Mouse (Mus musculus) forebrain, postnatal 0 days (tissue): ENCODE data around the gene Sec24c. TPM values are rescaled to one million over a fixed set of nuclear protein-coding genes. Genes with fewer than 3 reads are reported as not detected.

Experiments
- ATAC-seq: fragments of 200-750 bp; cut with Nextera tagmentation; 2 replicates; pipeline ENCODE4 v1.8.0; 2017; ENCODE audit warnings: mild to moderate bottlenecking, moderate library complexity
- DNase-seq: peaks from one replicate; pipeline ENCODE4 v3.0.0-alpha.2; 2015
- H3K27ac ChIP-seq: fragments of 300-500 bp; sonication (generic); 2 replicates; pipeline ENCODE4 v1.5.1; 2014; ENCODE audit warnings: low read depth, mild to moderate bottlenecking, antibody characterized with exemption, low read length, moderate library complexity, mixed read lengths
- H3K27me3 ChIP-seq: fragments of 300-500 bp; sonication (generic); 2 replicates; pipeline ENCODE4 v1.6.1; 2014; ENCODE audit warnings: mild to moderate bottlenecking, low read length, mixed read lengths; ENCODE audit not compliant: insufficient read depth
- H3K36me3 ChIP-seq: fragments of 300-500 bp; sonication (generic); 2 replicates; pipeline ENCODE4 v1.6.1; 2014; ENCODE audit warnings: mild to moderate bottlenecking, moderate library complexity; ENCODE audit not compliant: insufficient read depth
- H3K4me1 ChIP-seq: fragments of 300-500 bp; sonication (generic); 2 replicates; pipeline ENCODE4 v1.6.1; 2014; ENCODE audit warnings: antibody characterized with exemption; ENCODE audit not compliant: insufficient read depth
- H3K4me2 ChIP-seq: fragments of 300-500 bp; sonication (generic); 2 replicates; pipeline ENCODE4 v1.6.1; 2014; ENCODE audit warnings: low read depth, mild to moderate bottlenecking, moderate library complexity
- H3K4me3 ChIP-seq: fragments of 300-500 bp; sonication (generic); 2 replicates; pipeline ENCODE4 v1.5.1; 2014; ENCODE audit warnings: low read depth, low read length, mixed read lengths
- H3K9ac ChIP-seq: fragments of 300-500 bp; sonication (generic); 2 replicates; pipeline ENCODE4 v1.6.1; 2014; ENCODE audit warnings: mild to moderate bottlenecking
- H3K9me3 ChIP-seq: fragments of 300-500 bp; sonication (generic); 2 replicates; pipeline ENCODE4 v1.6.1; 2016; ENCODE audit warnings: low read length
- CTCF ChIP-seq: sonication (generic); IDR thresholded peaks from 2 replicates; pipeline ENCODE4 v1.5.1; 2016; ENCODE audit warnings: antibody characterized with exemption, control low read depth, low read depth
- WGBS: fragments of 180-500 bp; shearing (Covaris S2); extraction: QIAGEN DNeasy Blood & Tissue Kit; methylation state at CpG from one replicate; pipeline ENCODE4 v1.1.7; 2014; 5-methylcytosine and 5-hydroxymethylcytosine counted together
- polyA plus RNA-seq: library from polyadenylated mRNA; unstranded; fragments of >200 nt; fragmentation: Nextera tagmentation; extraction: Ambion mirVana; gene quantifications from 2 replicates; pipeline ENCODE4 v1.2.1, GENCODE M21; 2015
- total RNA-seq: library from RNA; depleted of rRNA; stranded (reverse); fragments of >200 nt; gene quantifications from 2 replicates; pipeline ENCODE4 v1.2.3, GENCODE M21; 2014

The Sec24c gene
- total and polyA plus RNA-seq, 2 experiments from 2014 or later: 57.1 to 86.4 TPM

- Histone ChIP-seq H3K9ac (no peak overlapping the region), H3K27ac (no peak overlapping the region), H3K36me3 (peaks cover 96% of the 10 kb centered on the region), H3K4me2 (no peak overlapping the region), H3K4me3 (no peak overlapping the region), H3K9me3 (no peaks in the 10 kb centered on the region), H3K27me3 (no peaks in the 10 kb centered on the region), H3K4me1 (no peaks in the 10 kb centered on the region)
- DNase-seq (peak; percentile 84), ATAC-seq (peak; percentile 66)
- peak; percentile 86 for TF ChIP-seq CTCF
- whole genome bisulfite sequencing: 9% methylated on average over 5 of the region's 5 CpGs
Measured at GRCm38 (mm10) chr14:20724043-20724442, 49.9 kb downstream of the Sec24c start.

- ATAC-seq (no peak), DNase-seq (no peak)
- Histone ChIP-seq H3K9me3 (no peaks in the 10 kb centered on the region), H3K4me2 (no peak overlapping the region), H3K27ac (no peak overlapping the region), H3K4me3 (no peak overlapping the region), H3K36me3 (peaks cover 90% of the 10 kb centered on the region), H3K4me1 (no peaks in the 10 kb centered on the region), H3K27me3 (no peaks in the 10 kb centered on the region), H3K9ac (no peak overlapping the region)
- no peak for TF ChIP-seq CTCF
- WGBS: 89% methylated on average over 6 of the region's 6 CpGs
Measured at GRCm38 (mm10) chr14:20725660-20726339, 51.7 kb downstream of the Sec24c start.

- peaks cover 7% of the 10 kb centered on the region for H3K4me1 ChIP-seq
- no peak overlapping the region for H3K27ac ChIP-seq
- TF ChIP-seq CTCF: no peak
- peaks cover 51% of the 10 kb centered on the region for H3K36me3 ChIP-seq
- no peak for DNase-seq
- WGBS: 95% methylated on average over 9 of the region's 9 CpGs
- no peaks in the 10 kb centered on the region for H3K27me3 ChIP-seq
- H3K9me3 ChIP-seq: no peaks in the 10 kb centered on the region
- H3K4me2 ChIP-seq: no peak overlapping the region
- H3K4me3 ChIP-seq: no peak overlapping the region
- no peak overlapping the region for H3K9ac ChIP-seq
- no peak for ATAC-seq
Measured at GRCm38 (mm10) chr14:20729871-20730270, 55.8 kb downstream of the Sec24c start.

- DNase-seq: no peak
- Histone ChIP-seq H3K4me2 (no peak overlapping the region), H3K4me3 (no peak overlapping the region), H3K9me3 (no peaks in the 10 kb centered on the region), H3K9ac (no peak overlapping the region), H3K27ac (no peak overlapping the region), H3K27me3 (no peaks in the 10 kb centered on the region), H3K4me1 (peaks cover 7% of the 10 kb centered on the region), H3K36me3 (peaks cover 42% of the 10 kb centered on the region)
- no peak for ATAC-seq
- no peak for TF ChIP-seq CTCF
- WGBS: 85% methylated on average over 9 of the region's 9 CpGs
Measured at GRCm38 (mm10) chr14:20730853-20731602, 56.9 kb downstream of the Sec24c start.

- no peak for ATAC-seq
- Histone ChIP-seq H3K4me2 (peak overlapping the region; percentile 82), H3K9me3 (no peaks in the 10 kb centered on the region), H3K4me3 (peak overlapping the region; percentile 73), H3K27ac (no peak overlapping the region), H3K4me1 (peaks cover 7% of the 10 kb centered on the region), H3K9ac (peak overlapping the region; percentile 86), H3K36me3 (peaks cover 40% of the 10 kb centered on the region), H3K27me3 (no peaks in the 10 kb centered on the region)
- 54% methylated on average over 12 of the region's 12 CpGs for WGBS
- DNase-seq: no peak
- TF ChIP-seq CTCF: no peak
Measured at GRCm38 (mm10) chr14:20733041-20733951, 59.2 kb downstream of the Sec24c start.

- H3K9me3 ChIP-seq: no peaks in the 10 kb centered on the region
- H3K4me2 ChIP-seq: peak within 1 kb of the TSS; percentile 82
- 2% methylated on average over 80 of the region's 81 CpGs for WGBS
- DNase-seq (peak; percentile 89), ATAC-seq (peak; percentile 98)
- H3K4me1 ChIP-seq: peaks cover 7% of the 10 kb centered on the region
- H3K27me3 ChIP-seq: no peaks in the 10 kb centered on the region
- peak within 1 kb of the TSS; percentile 73 for H3K4me3 ChIP-seq
- peak; percentile 41 for TF ChIP-seq CTCF
- H3K36me3 ChIP-seq: peaks cover 40% of the 10 kb centered on the region
- H3K27ac ChIP-seq: peak within 1 kb of the TSS; percentile 79
- peak within 1 kb of the TSS; percentile 86 for H3K9ac ChIP-seq
Measured at GRCm38 (mm10) chr14:20733952-20734774, 60.1 kb downstream of the Sec24c start, which contains the start of gene Ndst2. Gene Ndst2, minus strand, starts transcription at chr14:20734562.
